Mouse (Mus musculus) adrenal gland, postnatal 0 days (tissue): ENCODE measurements around the gene Samt4. TPM values are rescaled to one million over a fixed set of nuclear protein-coding genes. Genes with fewer than 3 reads are reported as not detected.

Source experiments
- polyA plus RNA-seq: library from polyadenylated mRNA; unstranded; fragments of >200 nt; fragmentation: Nextera tagmentation; extraction: Ambion mirVana; gene quantifications from 2 replicates; pipeline ENCODE4 v1.2.1, GENCODE M21; 2015

The Samt4 gene
- not detected in 2 replicates for polyA plus RNA-seq

GRCm38 (mm10) chrX:154481702-154482101, at the start of gene Samt4:
Gene Samt4, plus strand, starts transcription at chrX:154482002.

Other genes with a start within 250 kb of the Samt4 start
- not detected in 2 replicates for gene 4930524N10Rik, start 138.6 kb upstream of the Samt4 start, polyA plus RNA-seq
- gene Samt2, start 97.4 kb downstream of the Samt4 start, polyA plus RNA-seq: not detected in 2 replicates